Mouse (Mus musculus) hindbrain, postnatal 0 days (tissue): Measurements from ENCODE around the gene Gtf3c6. TPM values are rescaled to one million over a fixed set of nuclear protein-coding genes. Genes with fewer than 3 reads are reported as not detected.

Experiments
- ATAC-seq: fragments of 200-750 bp; cut with Nextera tagmentation; 2 replicates; pipeline ENCODE4 v1.8.0; 2017; ENCODE audit warnings: mild to moderate bottlenecking, moderate TSS enrichment, moderate library complexity
- DNase-seq: peaks from one replicate; pipeline ENCODE4 v3.0.0-alpha.2; 2015; ENCODE audit warnings: low spot score
- H3K27ac ChIP-seq: fragments of 300-500 bp; sonication (generic); 2 replicates; pipeline ENCODE4 v1.5.1; 2014; ENCODE audit warnings: mild to moderate bottlenecking
- H3K27me3 ChIP-seq: fragments of 300-500 bp; sonication (generic); 2 replicates; pipeline ENCODE4 v1.6.1; 2014; ENCODE audit warnings: low read length, mixed read lengths; ENCODE audit not compliant: insufficient read depth
- H3K36me3 ChIP-seq: fragments of 300-500 bp; sonication (generic); 2 replicates; pipeline ENCODE4 v1.6.1; 2014; ENCODE audit warnings: low read length, mixed read lengths; ENCODE audit not compliant: insufficient read depth
- H3K4me1 ChIP-seq: fragments of 300-500 bp; sonication (generic); 2 replicates; pipeline ENCODE4 v1.6.1; 2014; ENCODE audit warnings: antibody characterized with exemption, low read length, mixed read lengths; ENCODE audit not compliant: insufficient read depth
- H3K4me2 ChIP-seq: fragments of 300-500 bp; sonication (generic); 2 replicates; pipeline ENCODE4 v1.6.1; 2014; ENCODE audit warnings: low read depth, mild to moderate bottlenecking, low read length, moderate library complexity, mixed read lengths
- H3K4me3 ChIP-seq: fragments of 300-500 bp; sonication (generic); 2 replicates; pipeline ENCODE4 v1.5.1; 2014; ENCODE audit warnings: low read length
- H3K9ac ChIP-seq: fragments of 300-500 bp; sonication (generic); replicated peaks from 2 replicates; pipeline ENCODE4 v1.6.1; 2014; ENCODE audit warnings: mild to moderate bottlenecking, low read length, moderate library complexity, mixed read lengths
- H3K9me3 ChIP-seq: fragments of 300-500 bp; sonication (generic); 2 replicates; pipeline ENCODE4 v1.6.1; 2016; ENCODE audit warnings: low read length, mixed read lengths
- CTCF ChIP-seq: IDR thresholded peaks from 2 replicates; pipeline ENCODE4 v1.5.1; 2016; ENCODE audit warnings: antibody characterized with exemption, control low read depth, low read depth
- WGBS: fragments of 180-500 bp; shearing (Covaris S2); extraction: QIAGEN DNeasy Blood & Tissue Kit; methylation state at CpG from one replicate; pipeline ENCODE4 v1.1.7; 2014; 5-methylcytosine and 5-hydroxymethylcytosine counted together
- polyA plus RNA-seq: library from polyadenylated mRNA; unstranded; fragments of >200 nt; fragmentation: Nextera tagmentation; extraction: Ambion mirVana; gene quantifications from 2 replicates; pipeline ENCODE4 v1.2.1, GENCODE M21; 2015
- total RNA-seq: library from RNA; depleted of rRNA; stranded (reverse); fragments of >200 nt; gene quantifications from 2 replicates; pipeline ENCODE4 v1.2.3, GENCODE M21; 2014; rRNA removed

Gtf3c6 gene
- total and polyA plus RNA-seq, 2 experiments from 2014 or later, result 26.8 to 59.4 TPM

- Histone ChIP-seq H3K4me1 (no peaks in the 10 kb centered on the region), H3K27me3 (no peaks in the 10 kb centered on the region), H3K9me3 (no peaks in the 10 kb centered on the region), H3K9ac (no peak overlapping the region), H3K36me3 (peaks cover 36% of the 10 kb centered on the region), H3K4me3 (no peak overlapping the region), H3K4me2 (no peak overlapping the region), H3K27ac (no peak overlapping the region)
- 72% methylated on average over 4 of the region's 4 CpGs for WGBS
- ATAC-seq, result no peak
- TF ChIP-seq CTCF, result no peak
- DNase-seq, result peak; percentile 14
Observed at GRCm38 (mm10) chr10:40227660-40228303, 30.1 kb downstream of the Gtf3c6 start.

- no peak overlapping the region for H3K4me3 ChIP-seq
- 67% methylated on average over 3 of the region's 3 CpGs for WGBS
- H3K4me2 ChIP-seq, result no peak overlapping the region
- no peak overlapping the region for H3K9ac ChIP-seq
- H3K4me1 ChIP-seq, result no peaks in the 10 kb centered on the region
- ATAC-seq (no peak), DNase-seq (no peak)
- H3K36me3 ChIP-seq, result peaks cover 10% of the 10 kb centered on the region; the same call in 1 of the 2 replicates
- H3K27me3 ChIP-seq, result no peaks in the 10 kb centered on the region
- no peak overlapping the region for H3K27ac ChIP-seq
- TF ChIP-seq CTCF, result no peak
- H3K9me3 ChIP-seq, result no peaks in the 10 kb centered on the region
Observed at GRCm38 (mm10) chr10:40218874-40219273, 39.0 kb downstream of the Gtf3c6 start.

- no peak overlapping the region for H3K27ac ChIP-seq
- peak; percentile 93 for ATAC-seq
- no peak overlapping the region for H3K4me2 ChIP-seq
- no peaks in the 10 kb centered on the region for H3K9me3 ChIP-seq
- WGBS, result 44% methylated on average over 13 of the region's 13 CpGs
- H3K36me3 ChIP-seq, result no peaks in the 10 kb centered on the region
- H3K9ac ChIP-seq, result no peak overlapping the region
- H3K4me1 ChIP-seq, result no peaks in the 10 kb centered on the region
- no peaks in the 10 kb centered on the region for H3K27me3 ChIP-seq
- H3K4me3 ChIP-seq, result no peak overlapping the region
- DNase-seq, result peak; percentile 93
- TF ChIP-seq CTCF, result peak; percentile 97
Observed at GRCm38 (mm10) chr10:40212443-40213169, 45.3 kb downstream of the Gtf3c6 start.

Other genes starting within 250 kb of the Gtf3c6 start
- gene Mfsd4b1, start 232.8 kb downstream of the Gtf3c6 start, total RNA-seq, result 0.32 and 0.73 TPM in 2 replicates
- 0.26 and 0.33 TPM in 2 replicates for gene Mfsd4b1, start 232.8 kb downstream of the Gtf3c6 start, polyA plus RNA-seq
- 3.9 and 4.1 TPM in 2 replicates for gene Slc16a10, start 115.8 kb downstream of the Gtf3c6 start, total RNA-seq
- 3.4 and 3.6 TPM in 2 replicates for gene Slc16a10, start 115.8 kb downstream of the Gtf3c6 start, polyA plus RNA-seq
- gene Rpf2, start 11.1 kb downstream of the Gtf3c6 start, total RNA-seq, result 15.9 and 21.4 TPM in 2 replicates
- 51.9 and 52.1 TPM in 2 replicates for gene Rpf2, start 11.1 kb downstream of the Gtf3c6 start, polyA plus RNA-seq
- gene Amd1, start 44.1 kb upstream of the Gtf3c6 start, total RNA-seq, result 47.6 and 57.5 TPM in 2 replicates
- gene Amd1, start 44.1 kb upstream of the Gtf3c6 start, polyA plus RNA-seq, result 30.6 and 35.1 TPM in 2 replicates
- 18.2 and 19.6 TPM in 2 replicates for gene Cdk19, start 81.5 kb upstream of the Gtf3c6 start, total RNA-seq
- 7.1 and 7.5 TPM in 2 replicates for gene Cdk19, start 81.5 kb upstream of the Gtf3c6 start, polyA plus RNA-seq